In the genomic region with DNA sequence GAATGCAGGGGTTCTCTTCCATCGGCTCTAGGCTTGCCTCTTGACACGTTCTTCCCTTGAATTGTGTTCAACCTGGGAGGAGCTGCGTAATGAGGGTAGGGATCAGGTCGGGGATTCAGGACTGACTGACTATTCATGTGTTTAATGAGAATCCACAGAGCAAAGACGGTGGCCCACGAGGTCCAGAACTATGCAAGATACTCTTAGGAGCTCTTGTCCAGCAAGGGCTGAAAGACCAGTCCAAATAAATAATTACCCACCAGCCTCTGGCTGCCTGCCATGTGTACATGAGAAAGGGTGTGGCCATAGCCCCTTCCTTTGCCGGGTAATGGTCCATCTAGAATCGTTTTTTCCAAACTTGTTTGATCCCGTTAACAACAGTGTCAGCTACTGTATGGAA, we compare ENCODE assay signal across 9 mouse cellular contexts. TPM values are rescaled to one million over a fixed set of nuclear protein-coding genes. Genes with fewer than 3 reads are reported as not detected.
A peak's percentile ranks its signal among the peaks of the same experiment; 100 is the strongest.
DNase-seq lines count a peak whose midpoint lies in the region; ATAC-seq and TF ChIP-seq lines count a peak whose summit lies in the region.
"Had no signal": no experiment of that assay in that cellular context is flagged by ENCODE, and none has a peak within 500 bp of the region (broad histone marks: within the 10 kb centered on the region; RNA-seq: fewer than 3 reads in every experiment).

No protein-coding gene starts in this region.

- peak overlapping the region; percentile 34 for H3K4me3 ChIP-seq in megakaryocyte, embryonic 14.5 days (replicated peaks)
- H3K4me3 ChIP-seq in hindbrain, embryonic 16.5 days (ENCODE audit: low read length), result no peak overlapping the region
- H3K4me3 ChIP-seq in limb, embryonic 15.5 days, result no peak overlapping the region; the same call in 1 of the 2 replicates
- no peak overlapping the region for H3K4me3 ChIP-seq in stomach, embryonic 16.5 days (replicated peaks; ENCODE audit: low read length)
- no peak overlapping the region for H3K4me3 ChIP-seq in thymus, adult 2 months (ENCODE audit: control insufficient read depth, insufficient read depth, low read length)
- H3K4me3 ChIP-seq: liver, embryonic 13.5 days; stomach, embryonic 15.5 days had no signal

- H3K4me1 ChIP-seq in megakaryocyte, embryonic 14.5 days, result peaks cover 76% of the 10 kb centered on the region
- H3K4me1 ChIP-seq in hindbrain, embryonic 16.5 days (ENCODE audit: control insufficient read depth, insufficient read depth, low read depth, low read length), result peaks cover 73% of the 10 kb centered on the region
- H3K4me1 ChIP-seq in limb, embryonic 15.5 days, result peaks cover 75% of the 10 kb centered on the region
- peaks cover 71% of the 10 kb centered on the region for H3K4me1 ChIP-seq in stomach, embryonic 16.5 days (ENCODE audit: control insufficient read depth, insufficient read depth, low read length)
- H3K4me1 ChIP-seq in thymus, adult 2 months (replicated peaks; ENCODE audit: control insufficient read depth, insufficient read depth, low read length), result peaks cover 44% of the 10 kb centered on the region

- no peak for TF ChIP-seq POLR2A in thymus, adult 2 months (IDR thresholded peaks at IDR 0.05; ENCODE audit: control insufficient read depth, extremely low read depth, insufficient read depth, low read length, poor library complexity)

- WGBS in hindbrain, embryonic 16.5 days, result 24% methylated on average over 9 of the region's 9 CpGs
- 34% methylated on average over 9 of the region's 9 CpGs for WGBS in limb, embryonic 15.5 days
- 19% methylated on average over 9 of the region's 9 CpGs for WGBS in stomach, embryonic 16.5 days
- WGBS in thymus, adult 2 months, result 77% methylated on average over 9 of the region's 9 CpGs

- H3K27me3 ChIP-seq in megakaryocyte, embryonic 14.5 days (replicated peaks), result no peaks in the 10 kb centered on the region
- no peaks in the 10 kb centered on the region for H3K27me3 ChIP-seq in hindbrain, embryonic 16.5 days (replicated peaks; ENCODE audit: control insufficient read depth, insufficient read depth, low read length)
- no peaks in the 10 kb centered on the region for H3K27me3 ChIP-seq in limb, embryonic 15.5 days
- H3K27me3 ChIP-seq in stomach, embryonic 16.5 days (ENCODE audit: control insufficient read depth, insufficient read depth, low read length), result no peaks in the 10 kb centered on the region
- H3K27me3 ChIP-seq in thymus, adult 2 months (ENCODE audit: control insufficient read depth, insufficient read depth, low read length), result no peaks in the 10 kb centered on the region
- H3K27me3 ChIP-seq: stomach, embryonic 15.5 days had no signal

- no peak for DNase-seq in right cerebral cortex, adult 2 months (ENCODE audit: low spot score in 2 of 2)
- no peak for DNase-seq in thymus, adult 2 months
- DNase-seq: liver, embryonic 13.5 days had no signal

- no peak for ATAC-seq in megakaryocyte, adult 5-6 weeks (ENCODE audit: poor library complexity, severe bottlenecking)
- no peak for ATAC-seq in hindbrain, embryonic 16.5 days
- ATAC-seq in limb, embryonic 15.5 days (ENCODE audit: insufficient number of reproducible peaks, low FRiP score, low TSS enrichment, low read depth), result no peak
- ATAC-seq in stomach, embryonic 16.5 days (ENCODE audit: insufficient read depth, low FRiP score), result no peak

- no peak overlapping the region for H3K27ac ChIP-seq in hindbrain, embryonic 16.5 days (ENCODE audit: low read depth, low read length)
- H3K27ac ChIP-seq in limb, embryonic 15.5 days, result no peak overlapping the region
- H3K27ac ChIP-seq in stomach, embryonic 16.5 days (ENCODE audit: low read length), result peak overlapping the region; percentile 63
- no peak overlapping the region for H3K27ac ChIP-seq in thymus, adult 2 months (ENCODE audit: control insufficient read depth, insufficient read depth, low read length)
- H3K27ac ChIP-seq: liver, embryonic 13.5 days had no signal

- peak overlapping the region; percentile 2 for H3K4me2 ChIP-seq in hindbrain, embryonic 16.5 days (ENCODE audit: low read length)
- peak overlapping the region; percentile 14 for H3K4me2 ChIP-seq in limb, embryonic 15.5 days
- peak overlapping the region; percentile 3; the same call in 1 of the 2 replicates for H3K4me2 ChIP-seq in stomach, embryonic 16.5 days (ENCODE audit: low read depth, low read length)

- TF ChIP-seq CTCF in thymus, adult 2 months (IDR thresholded peaks at IDR 0.05; ENCODE audit: borderline replicate concordance, control insufficient read depth, extremely low read depth, insufficient read depth, low read length, poor library complexity), result no peak

- no peaks in the 10 kb centered on the region for H3K9me3 ChIP-seq in megakaryocyte, embryonic 14.5 days
- H3K9me3 ChIP-seq in hindbrain, embryonic 16.5 days (ENCODE audit: control insufficient read depth, low read length), result no peaks in the 10 kb centered on the region
- no peaks in the 10 kb centered on the region for H3K9me3 ChIP-seq in limb, embryonic 15.5 days
- no peaks in the 10 kb centered on the region for H3K9me3 ChIP-seq in stomach, embryonic 16.5 days (replicated peaks; ENCODE audit: control insufficient read depth, low read length)
- H3K9me3 ChIP-seq: liver, embryonic 13.5 days; stomach, embryonic 15.5 days had no signal

- peaks cover 9% of the 10 kb centered on the region for H3K36me3 ChIP-seq in megakaryocyte, embryonic 14.5 days (replicated peaks; ENCODE audit: low read length)
- H3K36me3 ChIP-seq in hindbrain, embryonic 16.5 days (ENCODE audit: control insufficient read depth, insufficient read depth, low read length), result no peaks in the 10 kb centered on the region
- H3K36me3 ChIP-seq in limb, embryonic 15.5 days, result 0 out of 2 replicates have a peak, but pooled peaks cover 2% of the 10 kb centered on the region
- no peaks in the 10 kb centered on the region for H3K36me3 ChIP-seq in stomach, embryonic 16.5 days (ENCODE audit: control insufficient read depth, insufficient read depth, low read length)
- no peaks in the 10 kb centered on the region for H3K36me3 ChIP-seq in thymus, adult 2 months (ENCODE audit: control insufficient read depth, insufficient read depth, low read length)
- H3K36me3 ChIP-seq: liver, embryonic 13.5 days; stomach, embryonic 15.5 days had no signal

- no peak overlapping the region for H3K9ac ChIP-seq in hindbrain, embryonic 16.5 days (ENCODE audit: low read depth, low read length)
- H3K9ac ChIP-seq in limb, embryonic 15.5 days, result 0 out of 2 replicates have a peak overlapping the region, but pooled peaks have one; percentile 3
- H3K9ac ChIP-seq in stomach, embryonic 16.5 days (ENCODE audit: low read length), result no peak overlapping the region
- H3K9ac ChIP-seq: liver, embryonic 13.5 days; stomach, embryonic 15.5 days had no signal

RNA-seq across cellular contexts. Expression of gene Zmiz1, which starts 4.9 kb away (rescaled TPM):
- 18.1 and 54.1 TPM in 2 replicates for polyA plus RNA-seq in megakaryocyte, embryonic 14.5 days (2012; ENCODE audit: insufficient read depth, low replicate concordance)
- total RNA-seq in megakaryocyte, adult 5-6 weeks (2015), result 88.9 and 90.1 TPM in 2 replicates
- total RNA-seq in megakaryocyte, adult 5-6 weeks (2017), result 11.4 and 15.6 TPM in 2 replicates
- 50.4 and 55.0 TPM in 2 replicates for polyA plus RNA-seq in hindbrain, embryonic 16.5 days (2015; fragmentation: Nextera tagmentation; extraction: Ambion mirVana)
- polyA plus RNA-seq in limb, embryonic 15.5 days (2015; fragmentation: Nextera tagmentation; extraction: Ambion mirVana), result 41.9 and 50.5 TPM in 2 replicates
- polyA plus RNA-seq in stomach, embryonic 16.5 days (2015; fragmentation: Nextera tagmentation; extraction: Ambion mirVana), result 24.0 and 26.3 TPM in 2 replicates
- polyA plus RNA-seq in thymus, adult 2 months (2012; rRNA removed), result 58.9 and 93.6 TPM in 2 replicates
